Mouse (Mus musculus) bone marrow macrophage, adult 2 months (primary cell): ENCODE results near the gene A830018L16Rik.

ENCODE experiments used
- CTCF ChIP-seq: IDR thresholded peaks from 2 replicates; pipeline ENCODE4 v1.5.1; 2012; ENCODE audit warnings: low read depth, mild to moderate bottlenecking, low read length, moderate library complexity
- POLR2A ChIP-seq: IDR thresholded peaks from 2 replicates; pipeline ENCODE4 v1.6.1; 2012; ENCODE audit warnings: mild to moderate bottlenecking, low read depth, low read length, borderline replicate concordance

DNA sequence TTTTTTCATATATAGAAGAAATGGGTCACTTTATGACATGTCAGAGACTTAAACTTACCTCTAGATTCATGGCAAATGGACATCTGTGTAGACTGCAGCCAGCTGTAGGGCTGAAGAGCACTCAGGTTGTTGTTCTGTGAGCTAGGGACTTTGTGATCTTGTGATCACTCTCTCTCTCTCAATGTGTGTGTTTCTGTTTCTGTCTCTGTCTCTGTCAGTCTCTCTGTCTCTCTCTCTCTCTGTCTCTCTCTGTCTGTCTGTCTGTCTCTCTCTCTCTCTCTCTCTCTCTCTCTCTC, 595.6 kb downstream of the A830018L16Rik start:
- no peak for TF ChIP-seq CTCF
- TF ChIP-seq POLR2A = no peak
